Mouse (Mus musculus): ENCODE results near the gene Syn3. TPM values are rescaled to one million over a fixed set of nuclear protein-coding genes. Genes with fewer than 3 reads are reported as not detected.

Syn3 gene
- total and polyA plus RNA-seq, 2 experiments from 2014 or later: 18.3 to 67.4 TPM

DNA sequence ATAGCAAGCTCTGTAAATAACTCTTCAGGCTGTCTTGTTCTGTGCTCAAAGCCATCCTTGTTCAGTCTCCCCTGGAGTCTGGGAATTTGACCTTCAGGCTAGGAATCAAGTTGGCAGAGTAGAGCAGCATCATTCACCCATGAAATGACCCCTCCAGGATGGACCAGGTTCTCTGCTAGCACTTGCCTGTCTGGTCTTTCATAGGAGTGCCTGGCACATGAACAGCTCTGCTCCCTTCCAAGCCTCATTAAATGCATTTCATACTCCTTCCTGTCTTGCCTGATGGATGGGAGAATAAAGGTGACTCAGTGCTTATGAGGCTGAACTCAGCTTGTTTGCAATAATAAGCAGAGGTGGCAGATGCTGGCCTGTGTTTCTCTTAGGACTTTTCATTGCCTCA is 394.7 kb downstream of the Syn3 start:
- Histone ChIP-seq H3K36me3 (ENCODE audit: insufficient read depth, low read length) (no peaks in the 10 kb centered on the region), H3K27ac (no peak overlapping the region), H3K9me3 (ENCODE audit: low read length) (no peaks in the 10 kb centered on the region), H3K4me1 (ENCODE audit: insufficient read depth, low read length) (no peaks in the 10 kb centered on the region), H3K27me3 (ENCODE audit: insufficient read depth, low read length) (no peaks in the 10 kb centered on the region), H3K9ac (replicated peaks; ENCODE audit: low read length) (no peak overlapping the region), H3K4me3 (ENCODE audit: low read length) (no peak overlapping the region), H3K4me2 (ENCODE audit: low read depth, low read length) (no peak overlapping the region)
- no peak for DNase-seq (ENCODE audit: low spot score)
- ATAC-seq: no peak
- no peak for TF ChIP-seq CTCF (IDR thresholded peaks at IDR 0.05; ENCODE audit: low read depth)

DNA sequence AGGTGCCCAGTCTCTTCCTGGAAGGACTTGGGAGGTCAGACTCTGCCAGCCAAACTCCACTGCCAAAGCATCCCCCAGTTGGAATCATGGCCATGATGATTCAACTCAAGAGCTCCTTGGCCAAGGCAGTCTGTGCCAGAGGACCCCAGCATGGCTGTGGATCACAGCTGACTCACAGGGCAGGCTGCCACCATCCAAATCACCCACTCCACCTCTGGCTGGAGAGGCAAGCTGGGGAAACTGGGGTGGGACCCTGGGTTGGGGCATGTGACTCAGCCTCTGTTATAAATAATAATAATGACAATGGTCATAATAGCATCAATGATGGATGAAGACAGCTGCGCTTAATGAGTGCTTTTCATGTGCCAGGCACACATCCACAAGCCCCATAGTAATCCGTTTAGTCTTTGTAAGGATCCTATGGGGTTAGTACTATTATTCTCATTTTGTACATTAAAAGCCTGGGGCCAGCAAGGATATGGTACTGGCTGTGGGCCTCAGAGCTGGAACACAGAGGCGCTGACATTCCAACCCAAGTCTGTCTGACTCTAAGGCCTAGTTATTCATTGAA is 398.3 kb downstream of the Syn3 start:
- ATAC-seq: peak; percentile 43; the same call in 1 of the 2 replicates

DNA sequence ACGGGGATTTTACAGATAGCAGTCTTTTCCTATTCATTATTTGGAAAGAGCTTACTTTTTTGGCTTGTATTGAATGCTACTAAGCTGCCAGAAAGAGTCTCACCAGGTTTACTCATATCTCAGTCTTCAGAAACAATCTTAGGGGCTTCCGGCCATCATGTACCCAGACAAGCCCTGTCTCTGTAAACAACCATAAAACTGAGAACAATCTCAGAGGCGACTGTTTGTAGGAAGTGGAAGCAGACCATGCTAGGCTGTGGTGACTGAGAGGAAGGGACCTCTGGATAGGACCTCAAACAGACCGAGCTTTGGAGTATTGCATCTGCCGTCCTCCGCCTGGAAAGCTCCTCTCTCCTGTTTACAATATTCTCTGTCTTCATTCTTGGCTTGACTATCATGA is 400.3 kb downstream of the Syn3 start:
- no peak for ATAC-seq
- DNase-seq (ENCODE audit: low spot score): no peak
- Histone ChIP-seq H3K4me1 (ENCODE audit: insufficient read depth, low read length) (no peaks in the 10 kb centered on the region), H3K9me3 (ENCODE audit: low read length) (no peaks in the 10 kb centered on the region), H3K27ac (no peak overlapping the region), H3K27me3 (ENCODE audit: insufficient read depth, low read length) (no peaks in the 10 kb centered on the region), H3K9ac (replicated peaks; ENCODE audit: low read length) (no peak overlapping the region), H3K4me3 (ENCODE audit: low read length) (no peak overlapping the region), H3K4me2 (ENCODE audit: low read depth, low read length) (no peak overlapping the region), H3K36me3 (ENCODE audit: insufficient read depth, low read length) (no peaks in the 10 kb centered on the region)
- TF ChIP-seq CTCF (IDR thresholded peaks at IDR 0.05; ENCODE audit: low read depth): no peak
- 85% methylated on average over 6 of the region's 6 CpGs for WGBS

More for the DNA sequence above, 398.3 kb downstream of the Syn3 start:
- H3K9ac ChIP-seq (replicated peaks; ENCODE audit: low read length): no peak overlapping the region
- H3K9me3 ChIP-seq (ENCODE audit: low read length): no peaks in the 10 kb centered on the region
- H3K4me3 ChIP-seq (ENCODE audit: low read length): no peak overlapping the region
- 66% methylated on average over 3 of the region's 3 CpGs for WGBS
- TF ChIP-seq CTCF (IDR thresholded peaks at IDR 0.05; ENCODE audit: low read depth): no peak
- no peaks in the 10 kb centered on the region for H3K36me3 ChIP-seq (ENCODE audit: insufficient read depth, low read length)
- no peaks in the 10 kb centered on the region for H3K27me3 ChIP-seq (ENCODE audit: insufficient read depth, low read length)
- H3K27ac ChIP-seq: no peak overlapping the region
- no peak overlapping the region for H3K4me2 ChIP-seq (ENCODE audit: low read depth, low read length)
- peak; percentile 41 for DNase-seq (ENCODE audit: low spot score)
- H3K4me1 ChIP-seq (ENCODE audit: insufficient read depth, low read length): no peaks in the 10 kb centered on the region

DNA sequence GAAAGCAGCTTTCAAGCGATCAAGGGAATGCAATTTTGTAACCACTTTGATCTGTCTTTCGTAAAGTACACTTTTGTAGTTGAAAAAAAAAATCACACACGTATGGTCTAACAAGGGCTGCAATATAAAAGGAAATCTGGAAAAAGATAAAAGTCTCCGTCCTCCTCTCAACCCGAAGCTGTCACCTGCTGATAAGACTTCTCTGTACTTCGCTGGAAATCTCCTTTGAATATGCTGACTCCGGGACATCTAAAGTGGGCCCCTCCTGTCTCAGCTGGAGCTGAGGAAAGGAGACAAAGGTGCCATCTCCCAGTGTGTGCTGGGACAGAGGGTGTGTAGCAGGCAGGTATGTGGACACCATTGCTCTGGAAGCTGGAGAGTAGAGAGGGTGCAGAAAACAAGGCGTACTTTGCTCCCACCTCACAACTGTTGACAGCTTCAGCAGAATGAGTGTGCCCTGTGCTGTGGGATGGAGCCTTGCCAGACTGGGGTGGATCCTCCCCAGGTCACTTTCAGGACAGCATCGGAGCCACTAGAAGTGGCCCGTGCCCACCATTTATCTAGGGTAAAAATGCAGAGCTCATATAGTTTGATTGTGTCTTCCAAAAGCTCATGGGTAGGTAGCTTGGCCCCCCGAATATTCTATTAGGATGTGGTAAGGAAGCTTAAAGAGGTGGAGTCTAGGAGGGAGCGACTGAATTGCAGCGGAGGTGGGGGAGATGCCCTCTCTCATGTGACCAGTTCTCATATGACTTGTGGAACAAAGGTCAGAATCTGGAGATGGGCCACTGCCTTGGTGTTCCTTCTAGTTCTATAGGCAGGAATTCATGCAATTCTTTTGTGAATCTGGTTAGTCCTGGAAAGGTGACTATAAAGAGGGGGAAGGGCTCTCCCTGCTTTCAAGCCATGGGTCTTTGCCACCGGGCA is 405.3 kb downstream of the Syn3 start:
- no peak for ATAC-seq
- Histone ChIP-seq H3K4me2 (ENCODE audit: low read depth, low read length) (no peak overlapping the region), H3K9ac (replicated peaks; ENCODE audit: low read length) (no peak overlapping the region), H3K36me3 (ENCODE audit: insufficient read depth, low read length) (no peaks in the 10 kb centered on the region), H3K9me3 (ENCODE audit: low read length) (no peaks in the 10 kb centered on the region), H3K27me3 (ENCODE audit: insufficient read depth, low read length) (no peaks in the 10 kb centered on the region), H3K4me1 (ENCODE audit: insufficient read depth, low read length) (no peaks in the 10 kb centered on the region), H3K27ac (no peak overlapping the region), H3K4me3 (ENCODE audit: low read length) (no peak overlapping the region)
- DNase-seq (ENCODE audit: low spot score): no peak
- 76% methylated on average over 14 of the region's 14 CpGs for WGBS
- no peak for TF ChIP-seq CTCF (IDR thresholded peaks at IDR 0.05; ENCODE audit: low read depth)

DNA sequence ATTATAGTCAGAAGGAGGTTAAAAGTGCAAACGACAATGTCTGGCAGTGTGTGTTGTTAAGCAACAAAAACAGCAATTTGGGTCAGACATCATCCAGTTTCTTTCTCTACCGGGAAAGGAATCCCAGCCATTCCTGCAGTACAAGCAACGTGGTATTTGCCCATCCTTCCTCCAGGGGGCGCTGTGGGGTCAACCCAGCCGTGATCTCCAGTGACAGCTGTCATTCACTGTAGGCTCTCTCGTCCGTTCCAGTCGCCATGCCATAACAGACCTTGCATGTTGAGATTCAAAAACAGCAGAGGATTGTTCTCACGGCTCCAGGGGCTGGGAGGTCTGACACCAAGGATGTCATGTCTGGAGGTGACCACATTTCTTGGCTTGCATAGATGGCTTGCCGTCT is 406.8 kb downstream of the Syn3 start:
- Histone ChIP-seq H3K9ac (replicated peaks; ENCODE audit: low read length) (no peak overlapping the region), H3K4me1 (ENCODE audit: insufficient read depth, low read length) (no peaks in the 10 kb centered on the region), H3K4me3 (ENCODE audit: low read length) (no peak overlapping the region), H3K4me2 (ENCODE audit: low read depth, low read length) (no peak overlapping the region), H3K36me3 (ENCODE audit: insufficient read depth, low read length) (no peaks in the 10 kb centered on the region), H3K9me3 (ENCODE audit: low read length) (no peaks in the 10 kb centered on the region), H3K27ac (no peak overlapping the region), H3K27me3 (ENCODE audit: insufficient read depth, low read length) (no peaks in the 10 kb centered on the region)
- TF ChIP-seq CTCF (IDR thresholded peaks at IDR 0.05; ENCODE audit: low read depth): peak; percentile 69
- no peak for ATAC-seq
- 45% methylated on average over 10 of the region's 10 CpGs for WGBS
- DNase-seq (ENCODE audit: low spot score): no peak

DNA sequence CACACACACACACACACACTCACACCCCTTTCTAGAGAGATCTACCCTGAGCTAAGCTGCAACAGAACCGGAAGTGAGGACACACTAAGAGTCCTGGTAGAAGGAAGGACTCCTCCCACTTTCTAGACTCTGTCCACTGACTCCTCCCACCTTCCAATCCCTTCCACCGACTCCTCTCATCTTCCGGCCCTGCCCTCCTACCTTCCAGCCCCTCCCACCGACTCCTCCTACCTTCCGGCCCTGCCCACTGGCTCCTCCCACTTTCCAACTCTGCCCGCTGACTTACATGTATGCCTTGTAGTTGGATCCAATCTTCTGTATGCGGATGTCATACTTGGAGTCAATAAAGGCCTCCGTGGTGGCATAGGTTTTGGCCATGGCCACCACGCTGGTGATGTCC is 418.8 kb downstream of the Syn3 start:
- H3K4me3 ChIP-seq (ENCODE audit: low read length): no peak overlapping the region
- no peak for ATAC-seq

DNA sequence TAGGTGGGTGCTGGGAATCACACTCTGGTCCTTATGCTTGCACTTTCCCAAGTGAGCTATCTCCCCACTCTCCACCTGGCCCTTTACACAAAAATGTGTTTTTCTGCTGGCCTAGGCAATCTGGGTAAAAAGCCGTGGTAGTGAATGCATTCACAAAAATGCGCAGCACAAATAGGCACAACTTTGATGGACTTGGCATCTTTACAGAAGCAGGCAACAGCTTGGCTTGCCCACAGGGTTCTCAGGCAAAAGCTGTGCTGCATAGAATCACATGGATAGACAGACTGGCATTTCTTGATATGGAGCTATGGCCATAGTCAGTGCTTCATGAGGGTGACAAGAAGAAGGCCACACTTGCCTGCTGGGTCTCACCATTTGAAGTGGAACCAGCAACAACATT is 419.9 kb downstream of the Syn3 start:
- Histone ChIP-seq H3K27ac (no peak overlapping the region), H3K4me1 (ENCODE audit: insufficient read depth, low read length) (no peaks in the 10 kb centered on the region), H3K4me2 (ENCODE audit: low read depth, low read length) (no peak overlapping the region), H3K27me3 (ENCODE audit: insufficient read depth, low read length) (no peaks in the 10 kb centered on the region), H3K36me3 (ENCODE audit: insufficient read depth, low read length) (no peaks in the 10 kb centered on the region), H3K9me3 (ENCODE audit: low read length) (no peaks in the 10 kb centered on the region), H3K4me3 (ENCODE audit: low read length) (no peak overlapping the region), H3K9ac (replicated peaks; ENCODE audit: low read length) (no peak overlapping the region)
- ATAC-seq (no peak), DNase-seq (ENCODE audit: low spot score) (peak; percentile 24)
- no peak for TF ChIP-seq CTCF (IDR thresholded peaks at IDR 0.05; ENCODE audit: low read depth)
- WGBS: 79% methylated on average over 2 of the region's 2 CpGs

More for the DNA sequence above, 418.8 kb downstream of the Syn3 start:
- Histone ChIP-seq H3K4me1 (ENCODE audit: insufficient read depth, low read length) (no peaks in the 10 kb centered on the region), H3K27me3 (ENCODE audit: insufficient read depth, low read length) (no peaks in the 10 kb centered on the region), H3K27ac (no peak overlapping the region), H3K4me2 (ENCODE audit: low read depth, low read length) (no peak overlapping the region), H3K36me3 (ENCODE audit: insufficient read depth, low read length) (no peaks in the 10 kb centered on the region), H3K9ac (replicated peaks; ENCODE audit: low read length) (no peak overlapping the region), H3K9me3 (ENCODE audit: low read length) (no peaks in the 10 kb centered on the region)
- 90% methylated on average over 9 of the region's 9 CpGs for WGBS
- no peak for TF ChIP-seq CTCF (IDR thresholded peaks at IDR 0.05; ENCODE audit: low read depth)
- DNase-seq (ENCODE audit: low spot score): no peak

Data from hindbrain, postnatal 0 days (tissue).